Mouse (Mus musculus) CH12.LX (cell line): ENCODE results near the gene Gm28729. TPM values are rescaled to one million over a fixed set of nuclear protein-coding genes. Genes with fewer than 3 reads are reported as not detected.

Experiments
- DNase-seq: peaks from one replicate; pipeline ENCODE4 v3.0.0-alpha.2; 2013; ENCODE audit errors: extremely low read depth
- H3K27ac ChIP-seq: 2 replicates; pipeline ENCODE4 v1.5.1; 2012; ENCODE audit warnings: low read depth, mild to moderate bottlenecking, control low read depth, moderate library complexity; ENCODE audit not compliant: insufficient read depth
- H3K27me3 ChIP-seq: replicated peaks from 2 replicates; pipeline ENCODE3; 2012; ENCODE audit warnings: inconsistent platforms
- H3K36me3 ChIP-seq, 2 experiments: replicated peaks in 1 of 2; 2 replicates each; pipeline versions ENCODE3 to v1.6.1; 2012; ENCODE audit warnings: inconsistent platforms in 1 of 2, low read length in 1 of 2, mild to moderate bottlenecking in 1 of 2, mixed read lengths in 1 of 2, moderate library complexity in 1 of 2; ENCODE audit not compliant: control insufficient read depth in 1 of 2, insufficient read depth in 1 of 2
- H3K4me1 ChIP-seq, 2 experiments: 2 replicates each; pipeline ENCODE4 v1.6.1; 2012; ENCODE audit warnings: inconsistent platforms in 1 of 2, moderate library complexity in 1 of 2; ENCODE audit not compliant: insufficient read depth in 2 of 2, control insufficient read depth in 1 of 2
- H3K4me2 ChIP-seq: 2 replicates; pipeline ENCODE4 v1.6.1; 2012; ENCODE audit warnings: low read depth, mild to moderate bottlenecking, control low read depth; ENCODE audit not compliant: poor library complexity, insufficient read depth, severe bottlenecking
- H3K4me3 ChIP-seq, 3 experiments: fragments of 150-350 bp in 1 of 3; sonication (generic) in 1 of 3; replicated peaks in 1 of 3; 2 replicates each; pipeline versions ENCODE3 to v1.5.1; 2011 to 2012; ENCODE audit warnings: low read depth in 2 of 3, low read length in 2 of 3, mild to moderate bottlenecking in 2 of 3, moderate library complexity in 2 of 3, control low read depth in 1 of 3, improper control_type of control experiment in 1 of 3, inconsistent platforms in 1 of 3, mixed read lengths in 1 of 3; ENCODE audit not compliant: poor library complexity in 1 of 3
- H3K79me2 ChIP-seq: replicated peaks from 2 replicates; pipeline ENCODE4 v1.6.1; 2012; ENCODE audit warnings: mild to moderate bottlenecking, moderate library complexity; ENCODE audit not compliant: control insufficient read depth, poor library complexity, insufficient read depth, severe bottlenecking; ENCODE audit errors: extremely low read depth
- H3K9ac ChIP-seq: 2 replicates; pipeline ENCODE4 v1.6.1; 2012; ENCODE audit warnings: low read depth, mild to moderate bottlenecking, control low read depth, moderate library complexity; ENCODE audit not compliant: insufficient read depth
- H3K9me3 ChIP-seq: replicated peaks from 2 replicates; pipeline ENCODE3; 2012; ENCODE audit warnings: low read length, inconsistent platforms, mixed read lengths
- BHLHE40 ChIP-seq: IDR thresholded peaks from 2 replicates; pipeline ENCODE4 v1.6.1; 2011; ENCODE audit warnings: mild to moderate bottlenecking, low read depth, low read length, improper control_type of control experiment
- CTCF ChIP-seq, 2 experiments: IDR thresholded peaks in 1 of 2; conservative IDR thresholded peaks in 1 of 2; 2 replicates each; pipeline ENCODE4 v1.5.1; 2011 to 2012; ENCODE audit warnings: low read depth in 2 of 2, low read length in 2 of 2, improper control_type of control experiment in 1 of 2, inconsistent platforms in 1 of 2, mild to moderate bottlenecking in 1 of 2, moderate library complexity in 1 of 2
- ELF1 ChIP-seq: IDR thresholded peaks from 2 replicates; pipeline ENCODE4 v1.6.1; 2014; ENCODE audit warnings: low read depth, mild to moderate bottlenecking, inconsistent platforms, low read length, improper control_type of control experiment
- EP300 ChIP-seq: IDR thresholded peaks from 2 replicates; pipeline ENCODE4 v1.6.1; 2011; ENCODE audit warnings: low read length, improper control_type of control experiment
- GABPA ChIP-seq: IDR thresholded peaks from 2 replicates; pipeline ENCODE4 v1.6.1; 2012; ENCODE audit warnings: low read depth, low read length, improper control_type of control experiment, inconsistent platforms; ENCODE audit not compliant: insufficient replicate concordance
- HCFC1 ChIP-seq: IDR thresholded peaks from 2 replicates; pipeline ENCODE4 v1.6.1; 2012; ENCODE audit warnings: low read depth, mild to moderate bottlenecking, inconsistent platforms, low read length, improper control_type of control experiment
- JUN ChIP-seq: IDR thresholded peaks from 2 replicates; pipeline ENCODE4 v1.6.1; 2011; ENCODE audit warnings: low read depth, mild to moderate bottlenecking, low read length, improper control_type of control experiment, moderate library complexity; ENCODE audit not compliant: insufficient read depth
- KAT2A ChIP-seq: IDR thresholded peaks from 2 replicates; pipeline ENCODE4 v1.6.1; 2012; ENCODE audit warnings: low read length, improper control_type of control experiment, inconsistent platforms; ENCODE audit not compliant: insufficient replicate concordance
- MAFK ChIP-seq: IDR thresholded peaks from 2 replicates; pipeline ENCODE4 v1.6.1; 2011; ENCODE audit warnings: low read length, improper control_type of control experiment; ENCODE audit not compliant: insufficient replicate concordance
- MAX ChIP-seq: IDR thresholded peaks from 2 replicates; pipeline ENCODE4 v1.6.1; 2011; ENCODE audit warnings: low read length, improper control_type of control experiment
- MAZ ChIP-seq: IDR thresholded peaks from 2 replicates; pipeline ENCODE4 v1.6.1; 2012; ENCODE audit warnings: low read depth, mild to moderate bottlenecking, inconsistent platforms, low read length, improper control_type of control experiment, moderate library complexity
- MEF2A ChIP-seq: IDR thresholded peaks from 2 replicates; pipeline ENCODE4 v1.6.1; 2014; ENCODE audit warnings: low read depth, mild to moderate bottlenecking, inconsistent platforms, low read length, improper control_type of control experiment, borderline replicate concordance
- NELFE ChIP-seq: IDR thresholded peaks from 2 replicates; pipeline ENCODE4 v1.6.1; 2011; ENCODE audit warnings: low read depth, low read length, improper control_type of control experiment
- NRF1 ChIP-seq: IDR thresholded peaks from 2 replicates; pipeline ENCODE4 v1.6.1; 2014; ENCODE audit warnings: low read depth, mild to moderate bottlenecking, inconsistent platforms, low read length, improper control_type of control experiment, moderate library complexity
- PAX5 ChIP-seq: IDR thresholded peaks from 2 replicates; pipeline ENCODE4 v1.6.1; 2012; ENCODE audit warnings: low read length, inconsistent platforms, mixed read lengths
- RAD21 ChIP-seq: IDR thresholded peaks from 2 replicates; pipeline ENCODE4 v1.6.1; 2011; ENCODE audit warnings: low read depth, mild to moderate bottlenecking, low read length, improper control_type of control experiment, moderate library complexity
- TCF12 ChIP-seq: IDR thresholded peaks from 2 replicates; pipeline ENCODE4 v1.6.1; 2014; ENCODE audit warnings: low read depth, mild to moderate bottlenecking, inconsistent platforms, low read length, improper control_type of control experiment
- UBTF ChIP-seq: IDR thresholded peaks from 2 replicates; pipeline ENCODE4 v1.6.1; 2012; ENCODE audit warnings: low read depth, mild to moderate bottlenecking, inconsistent platforms, low read length, improper control_type of control experiment, moderate library complexity
- ZC3H11A ChIP-seq: IDR thresholded peaks from 2 replicates; pipeline ENCODE4 v1.6.1; 2012; ENCODE audit warnings: low read depth, mild to moderate bottlenecking, inconsistent platforms, low read length, improper control_type of control experiment
- ZKSCAN1 ChIP-seq: IDR thresholded peaks from 2 replicates; pipeline ENCODE4 v1.6.1; 2012; ENCODE audit warnings: low read depth, inconsistent platforms, low read length, improper control_type of control experiment, borderline replicate concordance
- dilution Hi-C: fragments of 300-500 bp; cut with MboI; formaldehyde crosslinking; loops from 2 replicates; pipeline ENCODE4 v1.14.3; 2020; ENCODE audit warnings: low sequenced_read_pairs; ENCODE audit not compliant: extremely low pct_unique_long_range_greater_than_20kb, extremely low pct_ligation_motif_present
- in situ Hi-C: fragments of 300-500 bp; cut with MboI; formaldehyde crosslinking; loops from 3 replicates; pipeline ENCODE4 v1.14.3; 2019; ENCODE audit warnings: low sequenced_read_pairs, low pct_ligation_motif_present, low pct_unique_long_range_greater_than_20kb, mixed read lengths
- polyA plus RNA-seq: library from polyadenylated mRNA; unstranded; fragments of >175 nt; gene quantifications from 2 replicates; pipeline ENCODE4 v1.2.1, GENCODE M21; 2012; ENCODE audit warnings: low read depth; ENCODE audit not compliant: insufficient read length
- total RNA-seq, 2 experiments: library from RNA; depleted of rRNA; stranded (reverse); fragments of 300-350 nt in 1 of 2; fragments of >200 nt in 1 of 2; gene quantifications; 2 replicates each; pipeline ENCODE4 v1.2.3; 2012 to 2014

The Gm28729 gene
- total and polyA plus RNA-seq, 3 experiments, result not detected

DNA sequence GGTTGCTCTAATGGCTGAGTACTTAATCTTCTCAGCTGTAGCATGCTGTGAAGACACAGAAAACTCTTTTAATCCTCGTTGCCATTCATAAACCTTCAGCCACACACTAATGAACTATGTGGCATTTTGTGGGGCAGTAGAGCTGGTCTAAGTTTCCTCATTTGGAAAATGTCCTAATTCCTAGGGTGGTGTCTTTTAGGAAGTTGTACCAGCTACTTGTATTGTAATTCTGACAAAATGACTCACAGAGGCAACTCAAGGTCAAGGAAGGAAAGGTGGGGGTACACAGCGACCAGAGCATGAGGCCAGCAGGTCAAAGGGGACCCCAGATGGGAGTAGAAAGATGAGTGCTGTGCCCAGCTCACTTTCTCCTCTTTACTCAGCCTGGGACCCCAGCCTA, 41.4 kb downstream of the Gm28729 start:
- H3K4me2 ChIP-seq, result no peak overlapping the region
- dilution Hi-C loops (no loop called here), in situ Hi-C loops (loop anchor here (10.0 kb wide), 1 partner anchor 129 kb away; no protein-coding TSS in a partner anchor)
- TF ChIP-seq PAX5, result no peak
- TF ChIP-seq HCFC1, result no peak
- no peak for TF ChIP-seq MAX
- TF ChIP-seq CTCF (conservative IDR thresholded peaks at IDR 0.05 in 1 of 2, IDR thresholded peaks at IDR 0.05 in 1 of 2; ENCODE audit: low read depth in 2 of 2, low read length in 2 of 2), result no peak
- no peak for TF ChIP-seq NELFE
- no peak overlapping the region for H3K4me3 ChIP-seq
- peaks cover 2 to 6% of the 10 kb centered on the region in 2 experiments; a peak in 2 of 4 replicates for H3K4me1 ChIP-seq
- DNase-seq, result no peak
- H3K27ac ChIP-seq, result no peak overlapping the region
- peaks cover 3% of the 10 kb centered on the region for H3K27me3 ChIP-seq
- no peaks in the 10 kb centered on the region for H3K36me3 ChIP-seq
- H3K9ac ChIP-seq, result no peak overlapping the region
- no peaks in the 10 kb centered on the region for H3K9me3 ChIP-seq
- no peaks in the 10 kb centered on the region for H3K79me2 ChIP-seq

DNA sequence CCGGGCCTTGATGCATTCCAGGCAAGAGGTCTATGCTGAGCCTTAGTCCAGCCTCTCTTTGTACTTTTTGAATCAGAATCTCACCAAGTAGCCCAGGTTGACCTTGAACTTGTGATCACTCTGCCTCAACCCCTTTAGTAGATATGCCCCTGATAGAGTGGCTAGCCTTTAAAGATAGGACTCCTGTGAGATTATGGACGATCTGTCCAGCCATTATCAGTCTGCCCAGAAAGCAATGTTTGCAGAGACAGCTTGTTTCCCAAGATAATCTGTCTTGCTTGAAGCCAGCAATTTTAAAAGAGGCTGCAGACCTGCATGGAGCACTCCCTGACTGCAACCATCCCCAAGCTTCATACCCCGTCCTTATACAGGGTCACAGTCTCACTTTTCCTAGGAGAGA, 42.0 kb downstream of the Gm28729 start:
- dilution Hi-C loops, result no loop called here
- no peak for DNase-seq
- Histone ChIP-seq H3K9me3 (no peaks in the 10 kb centered on the region), H3K4me1 (peaks cover 2 to 6% of the 10 kb centered on the region in 2 experiments; a peak in 2 of 4 replicates), H3K27me3 (peaks cover 3% of the 10 kb centered on the region), H3K4me3 (no peak overlapping the region), H3K27ac (no peak overlapping the region), H3K79me2 (peaks cover 2% of the 10 kb centered on the region), H3K36me3 (no peaks in the 10 kb centered on the region), H3K9ac (no peak overlapping the region), H3K4me2 (no peak overlapping the region)
- in situ Hi-C loops, result loop anchor here (10.0 kb wide), 1 partner anchor 128 kb away; no protein-coding TSS in a partner anchor
- TF ChIP-seq RAD21 (no peak), ZKSCAN1 (no peak), MAFK (no peak), UBTF (no peak), NRF1 (no peak), MAZ (no peak), JUN (no peak), KAT2A (no peak), TCF12 (no peak), CTCF (conservative IDR thresholded peaks at IDR 0.05 in 1 of 2, IDR thresholded peaks at IDR 0.05 in 1 of 2; ENCODE audit: low read depth in 2 of 2, low read length in 2 of 2) (no peak), ZC3H11A (no peak), EP300 (no peak), ELF1 (no peak), PAX5 (no peak), NELFE (no peak), GABPA (no peak), MEF2A (no peak), BHLHE40 (no peak)
